Mouse (Mus musculus) kidney, adult 8-10 months (tissue): ENCODE measurements at regions not wholly inside any gene's neighbourhood (a gene's known extent, or its start where the extent isn't known, plus 50 kb on each side); places are given as distances from the start of the nearest gene placed in this dataset.
A peak's percentile ranks its signal among the peaks of the same experiment; 100 is the strongest.

Experiments used
- DNase-seq, 2 experiments: peaks; one replicate each; pipeline ENCODE4 v3.0.0; 2022

- no peak for DNase-seq
Observed at GRCm38 (mm10) chr16:90610097-90610808, 117.0 kb downstream of the Mis18a start.

- DNase-seq, result no peak
Observed at GRCm38 (mm10) chr16:90599329-90599870, 127.8 kb downstream of the Mis18a start.

GRCm38 (mm10) chr16:90598727-90599126 lies 128.5 kb downstream of the Mis18a start:
- no peak for DNase-seq

GRCm38 (mm10) chr16:90592721-90593481 lies 134.3 kb downstream of the Mis18a start:
- DNase-seq, result no peak

GRCm38 (mm10) chr16:90585171-90585570 lies 142.0 kb downstream of the Mis18a start:
- DNase-seq, result peak; percentile 1 to 55

- DNase-seq, result no peak
Observed at GRCm38 (mm10) chr16:90580411-90580810, 146.8 kb downstream of the Mis18a start.

- no peak for DNase-seq
Observed at GRCm38 (mm10) chr16:90571107-90571506, 156.1 kb downstream of the Mis18a start.

GRCm38 (mm10) chr16:90569826-90570225 lies 157.4 kb downstream of the Mis18a start:
- no peak for DNase-seq

GRCm38 (mm10) chr16:90565182-90565581 lies 162.0 kb downstream of the Mis18a start:
- no peak for DNase-seq

- DNase-seq, result no peak
Observed at GRCm38 (mm10) chr16:90553120-90553519, 167.3 kb downstream of the Hunk start.

- DNase-seq, result no peak
Observed at GRCm38 (mm10) chr16:90551041-90551440, 165.2 kb downstream of the Hunk start.

- no peak for DNase-seq
Observed at GRCm38 (mm10) chr16:90550058-90550795, 164.4 kb downstream of the Hunk start.
